Mouse (Mus musculus): ENCODE measurements around the gene Aurkc. TPM values are rescaled to one million over a fixed set of nuclear protein-coding genes. Genes with fewer than 3 reads are reported as not detected.

Aurkc gene
- polyA plus RNA-seq (2015; fragmentation: Nextera tagmentation; extraction: Ambion mirVana) = not detected in 2 replicates

GRCm38 (mm10) chr7:6995251-6995650, at the start of gene Aurkc:
Gene Aurkc, plus strand, starts transcription at chr7:6995300.

Other genes with a start within 250 kb of the Aurkc start
- 10.6 and 12.9 TPM in 2 replicates for gene Zfp954, start 126.2 kb downstream of the Aurkc start, polyA plus RNA-seq (2015; fragmentation: Nextera tagmentation; extraction: Ambion mirVana)
- gene Zfp773, start 141.5 kb downstream of the Aurkc start, polyA plus RNA-seq (2015; fragmentation: Nextera tagmentation; extraction: Ambion mirVana) = 0.51 and 0.90 TPM in 2 replicates
- gene Zfp418, start 176.0 kb downstream of the Aurkc start, polyA plus RNA-seq (2015; fragmentation: Nextera tagmentation; extraction: Ambion mirVana) = 0.79 and 1.1 TPM in 2 replicates
- 3.7 and 3.8 TPM in 2 replicates for gene Zfp772, start 214.7 kb downstream of the Aurkc start, polyA plus RNA-seq (2015; fragmentation: Nextera tagmentation; extraction: Ambion mirVana)